Mouse (Mus musculus) Muller cell, postnatal 12 days (primary cell): ENCODE results near the gene Sema3f.

ENCODE experiments used
- DNase-seq: peaks from one replicate; pipeline ENCODE4 v3.0.0-alpha.2; 2015; ENCODE audit errors: inconsistent ontology term

Sema3f gene

DNA sequence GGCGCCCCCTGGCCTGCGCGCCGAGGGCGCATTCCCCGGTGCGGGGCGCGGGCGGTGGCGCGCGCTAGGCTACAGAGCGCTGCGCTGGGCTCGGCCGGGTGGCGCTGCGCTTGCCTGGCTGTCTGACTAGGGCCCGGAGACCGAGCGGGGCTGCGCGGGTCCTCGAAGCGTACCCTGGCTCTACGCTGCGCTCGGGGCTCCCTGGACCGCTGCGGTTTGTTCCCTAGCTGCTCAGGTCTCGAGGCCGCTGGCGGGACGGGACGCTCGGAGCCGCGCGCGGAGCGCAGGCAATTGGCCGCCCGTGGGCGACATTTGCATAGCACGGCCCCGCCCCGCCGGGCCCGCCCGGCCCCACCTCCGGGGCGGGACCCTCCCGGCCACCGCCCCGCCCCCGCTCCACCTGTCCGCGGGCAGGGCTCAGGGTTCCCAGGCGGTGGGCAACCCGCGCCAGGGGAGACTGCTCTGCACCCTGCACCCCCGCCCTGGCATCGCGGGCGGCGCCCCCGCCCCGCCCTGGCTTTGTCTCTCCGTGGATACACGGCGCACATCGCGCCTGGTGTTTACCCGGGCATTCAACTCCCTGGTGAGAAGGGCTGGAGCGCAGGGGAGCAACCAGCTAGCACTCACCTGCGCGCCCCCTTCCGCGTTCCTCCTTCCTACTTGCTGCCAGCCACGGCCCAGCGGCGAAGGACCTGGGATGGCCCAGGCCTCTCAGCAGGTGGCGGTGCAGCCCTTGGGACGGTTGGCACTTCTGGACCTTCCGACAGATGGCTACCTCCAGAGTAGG is at the start of gene Sema3f:
Gene Sema3f, minus strand, starts transcription at position 779 of the 787 bp plus-strand sequence.
- peak; percentile 90 for DNase-seq

DNA sequence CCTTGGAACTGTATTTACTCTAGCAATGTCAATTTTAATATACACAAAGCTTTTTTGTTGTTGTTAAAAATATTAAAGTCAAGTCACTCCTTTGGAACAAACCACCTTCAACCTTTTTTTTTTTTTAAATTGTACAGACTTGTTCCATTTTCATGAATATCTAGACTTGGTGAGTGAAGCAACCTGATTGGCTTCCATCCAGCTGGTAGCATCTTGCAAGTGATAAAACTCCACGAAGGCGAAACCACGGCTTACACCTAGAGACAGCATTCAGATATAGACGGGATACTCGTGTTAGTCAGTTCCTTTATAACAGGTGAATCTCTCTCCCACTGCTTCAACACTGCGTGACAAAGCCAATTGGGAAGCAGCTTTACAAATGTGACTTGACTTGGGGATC is 49.3 kb upstream of the Sema3f start:
- no peak for DNase-seq

DNA sequence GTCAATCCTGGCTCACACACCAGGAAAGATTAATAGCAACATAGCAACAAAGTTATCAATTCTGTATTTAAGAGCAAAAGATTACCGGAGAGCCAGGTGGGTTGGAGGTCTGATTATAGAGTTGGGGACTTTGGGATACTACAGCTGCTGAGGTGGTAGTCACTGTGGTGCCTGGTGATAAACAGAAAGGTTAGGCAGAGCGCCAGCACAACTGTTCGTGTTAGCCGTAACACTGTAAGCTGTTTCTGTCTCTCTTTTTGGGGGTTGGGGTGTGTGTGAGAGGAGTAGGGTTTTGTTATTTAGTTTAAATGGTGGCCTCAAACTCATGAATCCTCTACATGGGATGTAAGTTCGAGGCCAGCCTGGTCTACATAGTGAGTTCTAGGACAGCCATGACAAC is 40.1 kb upstream of the Sema3f start:
- no peak for DNase-seq

DNA sequence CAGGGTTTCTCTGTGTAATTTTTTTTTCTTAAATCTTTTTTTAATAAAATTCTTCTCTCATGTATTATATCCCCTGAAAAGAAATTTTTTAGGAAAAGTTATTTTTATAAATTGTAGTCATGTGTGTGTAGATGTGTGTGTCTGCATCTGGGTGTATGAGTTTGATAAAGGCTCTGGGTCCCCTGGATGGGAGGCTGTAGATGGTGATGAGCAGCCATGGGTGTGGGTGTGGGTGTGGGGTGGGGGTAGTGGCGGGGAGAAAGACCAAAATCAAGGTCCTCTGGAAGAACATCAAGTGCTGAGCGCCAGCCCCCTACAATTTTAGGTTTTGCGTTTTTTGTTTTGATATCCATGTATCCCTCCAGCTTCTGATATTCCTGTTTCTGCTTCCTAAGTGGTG is 37.8 kb upstream of the Sema3f start:
- no peak for DNase-seq

DNA sequence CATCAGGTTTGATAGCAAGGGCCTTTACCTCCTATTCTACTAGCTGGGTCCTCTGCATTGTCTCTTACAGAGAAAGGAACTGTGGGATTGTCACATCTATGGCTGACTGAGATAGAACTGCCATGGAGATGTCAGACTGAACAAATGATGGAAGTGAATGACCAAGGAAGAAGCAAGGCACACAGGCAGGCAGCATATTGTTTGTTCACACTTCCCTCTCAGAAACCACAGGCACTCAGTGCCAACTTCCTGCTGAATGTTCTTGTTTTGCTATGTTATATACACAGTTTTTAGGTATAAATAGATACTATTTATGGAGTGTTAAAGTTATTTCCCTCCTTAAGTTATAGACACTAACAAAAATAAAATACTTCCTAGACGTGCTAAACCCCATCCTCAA is 37.0 kb upstream of the Sema3f start:
- DNase-seq, result no peak

DNA sequence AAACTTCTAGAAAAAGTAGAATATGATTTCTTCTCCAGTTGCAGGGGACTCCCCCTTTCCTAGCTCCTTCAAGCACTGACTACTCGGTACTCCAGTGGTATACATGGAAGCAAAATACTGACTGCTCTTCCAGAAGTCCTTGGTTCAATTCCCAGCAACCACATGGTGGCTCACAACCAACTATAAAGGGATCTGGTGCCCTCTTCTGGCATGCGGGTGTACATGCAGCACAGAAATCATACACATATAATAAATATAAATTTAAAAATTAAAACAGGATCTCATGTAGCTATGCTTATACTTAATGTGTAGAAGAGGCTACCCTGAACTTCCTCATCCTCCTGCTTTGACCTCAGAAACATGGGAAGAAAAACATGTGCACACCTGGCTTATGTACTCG is 36.4 kb upstream of the Sema3f start:
- no peak for DNase-seq

DNA sequence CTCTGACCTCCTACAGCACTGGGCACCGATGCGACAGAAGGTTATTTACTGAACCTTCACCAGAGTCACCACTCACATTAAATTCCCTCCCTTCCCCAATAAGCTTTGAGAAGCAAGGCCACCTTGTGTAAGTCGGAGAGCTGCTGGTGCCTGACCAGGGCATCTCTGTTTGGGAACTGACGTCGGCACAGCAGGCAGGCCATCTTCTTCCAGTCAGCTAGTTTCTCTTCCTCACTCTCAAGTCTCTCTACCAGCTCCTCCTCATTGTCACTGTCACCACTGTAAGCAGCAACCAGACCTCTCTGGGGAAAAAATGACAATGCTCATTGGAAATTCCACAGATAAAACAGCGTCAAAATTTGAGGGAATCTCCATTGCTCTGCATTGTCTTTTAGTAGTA is 33.8 kb upstream of the Sema3f start:
- DNase-seq, result no peak

DNA sequence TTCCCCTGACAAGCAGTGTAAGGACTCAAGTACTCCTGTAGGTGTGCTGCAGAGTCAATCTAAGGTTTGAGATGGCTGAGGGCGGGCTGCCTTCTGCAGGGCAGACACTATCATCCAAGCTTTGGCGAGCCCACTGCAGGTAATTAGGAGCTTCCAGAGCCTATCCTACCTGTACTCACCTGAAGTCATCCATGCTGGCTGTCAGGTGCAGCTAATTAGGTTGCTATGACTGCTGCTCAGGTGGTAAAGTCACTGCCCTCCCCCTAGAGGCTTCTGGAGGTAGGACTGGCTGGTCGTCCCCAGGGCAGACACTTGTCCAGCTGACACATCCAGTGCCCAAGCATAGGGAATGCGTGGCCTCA is 28.5 kb upstream of the Sema3f start:
- DNase-seq, result peak; percentile 51

DNA sequence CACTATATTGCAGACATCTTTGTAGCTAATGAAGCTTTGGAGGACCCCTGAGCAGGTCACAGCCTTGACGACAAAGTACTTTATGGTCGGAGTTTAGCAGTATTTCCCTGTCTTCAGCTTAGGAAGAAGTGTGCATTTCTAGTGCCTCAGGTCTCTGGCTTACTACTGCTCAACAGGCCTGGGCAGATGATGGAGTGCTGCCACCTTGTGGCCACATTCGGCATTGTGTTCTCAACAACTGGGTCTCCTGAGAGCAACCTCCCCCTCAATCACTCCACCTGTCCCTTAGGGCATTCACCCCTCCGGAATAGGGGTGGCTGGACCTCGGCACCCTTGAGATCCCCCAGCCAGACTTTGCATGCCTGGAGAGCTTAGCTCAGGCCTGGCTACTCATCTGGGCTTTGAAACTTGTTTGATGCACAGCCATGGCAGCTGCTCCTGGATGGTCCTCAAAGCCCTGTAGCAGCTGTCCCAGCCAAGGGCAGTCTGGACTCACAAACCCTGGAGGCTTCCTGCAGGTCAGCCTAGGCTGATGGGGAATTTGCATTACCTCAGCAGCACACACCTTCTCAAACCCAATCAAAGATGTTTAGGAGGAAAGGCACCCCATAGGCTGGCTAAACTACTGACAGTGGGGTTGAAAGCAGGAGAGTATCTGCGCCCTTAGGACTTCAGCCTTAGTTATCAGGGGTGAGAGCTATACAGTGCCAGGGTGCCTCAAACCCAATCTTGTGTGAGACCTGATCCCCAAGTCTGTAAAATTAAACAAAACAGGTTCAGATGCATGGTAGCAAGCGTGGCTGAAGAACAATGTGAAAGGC is 28.0 kb upstream of the Sema3f start:
- DNase-seq, result peak; percentile 74

DNA sequence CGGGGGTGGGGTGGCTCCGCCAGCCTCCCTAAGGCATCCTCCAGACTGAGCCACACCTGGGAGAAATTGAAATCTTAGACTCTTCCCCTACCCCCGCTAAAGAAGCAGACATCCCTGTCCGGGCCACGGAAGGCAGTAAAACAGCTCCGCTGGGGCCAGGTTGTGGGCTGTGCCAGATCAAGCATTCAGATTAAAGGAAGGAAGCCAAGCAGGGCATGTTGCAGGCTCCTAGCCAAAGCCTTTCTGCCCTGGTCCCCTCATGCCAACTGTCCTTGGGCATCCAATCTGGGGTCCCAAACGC is 25.9 kb upstream of the Sema3f start:
- no peak for DNase-seq

DNA sequence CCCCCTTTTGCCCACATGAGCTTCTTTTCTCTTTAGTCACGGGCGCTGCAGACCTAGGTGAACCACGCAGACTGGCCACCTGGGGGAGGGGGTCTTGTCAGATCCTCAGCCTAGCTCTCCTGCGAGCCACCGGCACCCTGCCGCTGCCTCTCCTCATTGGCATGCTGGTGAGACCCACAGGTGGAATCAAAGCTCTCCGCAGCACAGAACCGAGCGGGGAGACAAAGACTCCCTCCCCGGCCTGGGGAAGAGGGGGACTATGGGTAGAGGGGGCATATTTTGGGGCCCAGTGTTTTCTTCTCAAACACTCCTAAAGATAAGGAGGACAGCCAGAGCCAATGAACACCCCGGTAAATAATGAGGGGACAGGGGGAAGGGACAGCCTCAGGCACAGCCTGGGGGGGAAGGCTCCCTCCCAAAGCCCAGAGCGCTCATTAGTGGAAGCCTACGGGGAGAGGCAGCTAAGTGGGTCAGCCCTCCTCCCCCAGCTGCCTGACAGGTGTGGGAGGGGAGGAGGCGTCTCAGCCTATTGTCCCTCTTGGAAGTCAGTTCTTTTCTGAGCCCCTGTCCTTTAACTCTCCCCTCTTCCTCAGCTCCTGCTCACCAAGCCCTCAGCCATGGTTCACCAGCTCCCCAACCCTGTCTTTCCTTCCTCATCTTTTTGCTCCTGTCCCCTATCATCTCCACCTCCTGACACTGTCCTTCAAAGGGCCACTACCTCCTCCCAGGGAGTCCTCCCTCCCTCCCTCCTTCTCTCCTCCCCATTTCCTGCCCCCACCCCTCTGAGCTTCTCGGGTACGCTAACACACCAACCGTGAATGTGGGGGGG is 25.3 kb upstream of the Sema3f start:
- peak; percentile 49 for DNase-seq

DNA sequence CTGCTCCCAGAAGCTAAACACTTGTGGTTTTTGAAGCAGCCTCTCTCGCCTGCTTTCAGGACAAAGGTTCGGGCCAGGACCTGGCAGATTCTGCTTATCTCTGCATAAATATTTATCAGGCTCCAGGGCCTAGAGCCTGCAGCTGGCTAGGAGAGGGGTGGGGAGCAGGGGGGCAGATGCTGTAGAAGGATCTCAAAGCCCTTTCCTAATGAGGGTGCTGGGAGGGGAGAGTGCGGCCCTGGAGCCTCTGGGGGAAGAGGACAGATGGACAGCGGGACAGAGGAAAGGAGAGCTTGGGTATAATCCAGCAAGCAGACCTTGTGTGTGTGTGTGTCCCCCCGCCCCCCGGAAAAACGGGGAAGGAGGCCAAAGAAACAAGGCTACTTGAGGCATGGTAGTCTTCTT is 24.3 kb upstream of the Sema3f start:
- no peak for DNase-seq

DNA sequence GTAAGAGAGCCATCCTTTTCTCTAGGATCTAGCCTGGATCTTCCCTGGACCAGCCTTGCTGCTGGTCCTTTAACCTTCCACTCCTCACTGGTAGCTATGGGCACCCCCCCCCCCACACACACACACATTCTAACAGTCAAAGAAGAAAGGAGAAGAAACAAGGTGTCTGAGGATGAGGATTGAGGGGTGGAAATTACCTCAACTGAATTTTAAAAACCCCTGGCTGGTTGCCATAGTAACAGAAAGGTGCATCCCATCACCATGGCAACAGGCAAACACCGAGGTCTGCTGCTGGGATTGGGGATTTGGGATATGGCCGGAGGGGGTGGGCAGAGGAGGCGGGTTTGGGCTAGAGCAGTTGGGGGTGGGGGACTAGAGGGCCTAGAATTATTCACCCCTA is 19.4 kb upstream of the Sema3f start:
- DNase-seq, result no peak

DNA sequence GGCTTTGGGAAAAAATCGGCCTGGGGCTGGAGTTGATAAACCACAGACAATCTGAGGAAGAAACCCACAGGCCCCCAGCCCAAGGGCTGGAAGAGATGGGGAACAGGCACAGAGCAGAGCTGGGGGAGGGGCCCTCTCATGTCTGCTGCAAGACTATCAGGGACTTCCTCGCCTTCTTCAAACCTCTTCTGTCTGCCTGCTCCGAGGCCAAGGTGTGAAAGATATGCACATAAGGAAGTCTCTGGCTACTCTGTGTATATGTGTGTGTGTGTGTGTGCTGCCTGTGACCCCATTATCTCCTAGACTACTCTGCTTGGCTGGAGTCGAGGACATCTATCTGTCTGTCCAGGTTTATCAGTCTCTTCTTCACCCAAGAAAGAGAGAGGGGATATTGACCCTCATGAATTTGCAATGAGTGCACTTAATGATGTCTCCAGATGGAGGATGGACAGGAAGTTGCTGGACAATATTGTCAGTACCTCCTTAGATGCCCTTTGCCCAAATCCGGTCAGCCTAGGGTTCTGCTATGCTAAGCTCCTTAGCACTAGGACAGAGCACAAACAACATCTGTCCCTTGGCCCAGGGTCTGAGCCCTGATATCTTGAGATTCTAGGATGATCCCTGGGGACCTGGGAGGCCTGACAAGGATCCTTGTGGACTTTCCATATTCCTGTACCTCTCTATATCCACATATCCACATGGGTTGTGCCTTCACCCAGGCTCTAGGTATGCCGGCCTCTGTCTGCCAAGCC is 18.8 kb upstream of the Sema3f start:
- no peak for DNase-seq

DNA sequence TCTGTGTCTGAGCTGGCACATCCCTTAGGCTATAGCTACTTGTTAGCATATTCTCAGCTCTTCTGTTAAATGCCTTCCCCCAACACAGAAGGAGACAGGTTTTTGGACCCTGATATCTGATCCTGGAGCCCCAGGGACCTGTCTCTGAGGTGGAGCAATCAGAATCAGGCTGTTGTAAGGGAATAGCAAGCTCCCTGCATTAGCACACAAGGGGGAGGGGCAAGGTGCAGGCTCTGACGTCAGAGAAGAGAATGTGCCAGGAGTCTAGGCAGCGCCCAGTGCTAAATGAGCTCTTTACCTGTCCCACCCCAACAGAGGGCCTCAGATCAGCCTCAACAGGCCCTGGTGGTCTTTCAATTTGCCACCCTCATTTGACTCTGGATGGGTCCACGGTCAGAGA is 16.8 kb upstream of the Sema3f start:
- DNase-seq, result no peak

DNA sequence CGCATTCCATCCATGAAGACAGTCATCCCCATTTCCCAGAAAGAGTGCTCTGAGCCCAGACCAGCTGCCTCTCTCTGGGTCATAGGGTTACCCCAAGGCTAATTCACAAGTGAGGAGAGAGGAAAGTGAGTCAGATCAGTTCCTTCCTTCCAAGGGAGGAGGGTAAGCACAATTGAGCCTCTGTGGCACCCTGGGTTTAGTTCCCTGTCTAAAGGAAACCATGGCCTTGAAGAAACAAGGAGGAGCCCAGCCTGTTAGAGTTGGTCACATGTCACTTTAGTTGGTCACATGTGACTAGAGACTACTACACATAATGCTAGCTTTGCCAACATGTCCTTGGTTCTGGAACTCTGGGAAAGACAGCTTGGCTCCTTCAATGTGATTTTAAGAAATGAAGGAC is 14.5 kb upstream of the Sema3f start:
- DNase-seq, result no peak

DNA sequence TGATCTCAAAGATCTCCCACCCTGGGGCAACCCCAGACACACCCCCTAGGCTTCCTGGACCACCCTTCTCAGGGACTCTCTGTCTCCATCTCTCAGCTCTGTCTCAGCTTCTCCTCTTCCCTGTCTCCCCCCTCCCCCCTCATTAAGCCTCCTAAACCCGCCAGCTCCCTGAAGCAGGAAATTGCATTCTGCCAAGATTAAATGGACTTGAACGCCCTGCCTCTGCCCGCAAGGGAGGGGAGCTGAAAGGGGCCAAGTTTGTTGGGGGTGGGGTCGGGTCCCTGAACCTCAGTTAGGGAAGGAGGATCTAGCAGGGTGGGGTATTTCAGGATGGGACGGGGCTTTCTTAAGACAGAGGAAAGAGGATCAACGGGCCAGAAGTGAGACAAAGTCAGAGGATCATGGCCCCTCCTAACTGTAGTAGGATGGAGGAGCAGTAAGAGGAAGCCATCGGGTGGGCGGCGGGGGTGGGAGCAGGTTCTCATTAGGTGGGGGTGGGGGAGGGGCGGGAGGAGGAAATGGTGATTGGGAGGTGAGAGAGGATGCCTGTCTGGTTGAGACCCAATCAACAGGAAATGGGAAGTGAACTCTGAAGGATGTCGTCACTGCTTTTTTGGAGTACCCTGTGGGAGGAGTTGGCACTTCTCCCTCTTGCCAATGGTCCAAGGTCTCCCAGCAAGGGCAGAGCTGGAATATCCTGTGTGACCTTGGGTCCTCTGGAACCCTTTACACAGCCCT is 13.7 kb upstream of the Sema3f start:
- peak; percentile 72 for DNase-seq

DNA sequence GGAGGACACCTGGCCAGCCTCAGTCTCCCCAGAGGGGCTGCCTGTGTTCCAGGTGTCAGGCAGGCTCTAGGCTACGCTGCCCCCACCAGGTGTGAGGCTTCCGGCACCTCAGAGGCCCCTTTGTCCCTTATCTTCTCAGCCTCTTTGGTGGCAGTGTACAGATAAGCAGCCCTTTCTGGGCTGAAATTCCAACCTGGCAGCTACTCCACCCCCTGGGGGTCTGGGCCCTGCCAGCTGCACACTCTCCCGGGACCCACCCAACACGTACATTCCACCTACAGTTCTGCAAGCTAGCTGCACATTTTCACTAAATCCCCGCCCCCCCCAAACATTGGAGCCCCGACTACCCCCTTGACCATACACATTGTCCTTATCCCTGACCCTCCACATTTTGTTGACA is 13.0 kb upstream of the Sema3f start:
- DNase-seq, result no peak

DNA sequence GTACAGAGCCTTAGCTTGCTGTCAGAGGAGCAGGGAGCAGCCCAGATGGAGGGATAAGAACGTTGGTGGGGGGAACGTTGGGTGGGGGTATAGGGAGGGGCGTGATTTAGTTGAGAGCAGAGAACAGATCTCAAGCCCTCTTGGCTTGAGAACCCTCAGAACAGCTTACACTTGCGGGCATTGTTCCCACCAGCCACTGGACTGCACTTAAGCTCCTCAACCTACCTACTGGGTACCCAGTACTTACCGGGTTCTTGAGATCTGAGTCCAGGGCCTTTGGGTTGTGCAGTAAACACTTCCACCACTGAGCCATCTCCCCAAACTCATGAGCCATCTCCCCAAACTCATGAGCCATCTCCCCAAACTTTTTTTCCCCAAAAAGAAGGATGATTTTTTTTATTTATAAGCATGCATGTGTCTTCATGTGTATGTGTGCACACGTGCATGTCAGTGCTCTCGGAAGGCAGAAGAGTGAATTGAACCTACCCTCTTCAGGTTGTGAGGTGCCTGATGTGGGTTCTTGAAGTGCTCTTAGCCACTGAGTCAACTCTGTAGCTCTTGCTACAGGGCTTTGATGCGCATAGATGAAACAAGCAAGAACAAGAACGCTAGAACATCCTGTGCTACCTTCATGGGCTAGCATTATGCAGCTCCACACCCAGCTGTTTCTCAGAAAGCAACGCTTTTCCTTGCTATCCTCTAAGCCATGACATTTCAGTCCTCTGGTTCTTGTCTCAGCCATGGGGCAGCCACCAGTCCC is 8.7 kb upstream of the Sema3f start:
- no peak for DNase-seq

DNA sequence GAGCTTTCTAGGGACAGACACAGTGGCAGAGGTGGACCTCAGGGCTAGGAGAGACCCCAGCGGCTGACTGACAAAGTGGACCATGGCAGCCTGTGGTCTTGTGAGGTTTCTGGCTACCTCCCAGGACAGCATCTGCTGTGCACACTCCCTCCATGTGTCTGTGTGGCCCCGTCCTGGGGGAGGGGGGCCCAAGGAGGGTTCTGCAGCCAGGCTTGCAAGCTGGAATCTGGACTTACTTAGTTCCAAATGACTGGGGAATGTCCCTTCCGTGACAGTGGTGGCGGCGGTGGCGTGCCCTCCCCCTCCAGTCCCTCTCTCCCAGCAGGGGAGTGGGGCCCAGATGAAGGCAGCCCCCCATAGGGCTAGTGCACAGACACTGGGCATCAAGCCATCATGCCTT is 6.7 kb upstream of the Sema3f start:
- peak; percentile 90 for DNase-seq
